Mouse (Mus musculus) olfactory bulb, adult 2 months (tissue): Measurements from ENCODE around the gene Dnajc5. TPM values are rescaled to one million over a fixed set of nuclear protein-coding genes. Genes with fewer than 3 reads are reported as not detected.

ENCODE experiments used
- H3K27ac ChIP-seq: fragments of 200-500 bp; 2 replicates; pipeline ENCODE4 v1.5.1; 2012; ENCODE audit warnings: low read depth, low read length; ENCODE audit not compliant: insufficient read depth
- H3K4me1 ChIP-seq: fragments of 200-500 bp; 2 replicates; pipeline ENCODE4 v1.6.1; 2012; ENCODE audit warnings: low read length; ENCODE audit not compliant: control insufficient read depth, insufficient read depth
- H3K4me3 ChIP-seq: fragments of 200-500 bp; 2 replicates; pipeline ENCODE4 v1.5.1; 2012; ENCODE audit warnings: mild to moderate bottlenecking, low read depth, low read length, moderate library complexity; ENCODE audit not compliant: insufficient read depth
- CTCF ChIP-seq: fragments of 200-500 bp; IDR thresholded peaks from 2 replicates; pipeline ENCODE4 v1.5.1; 2012; ENCODE audit warnings: low read depth, mild to moderate bottlenecking, low read length, moderate library complexity; ENCODE audit not compliant: insufficient read depth
- POLR2A ChIP-seq: fragments of 200-500 bp; IDR thresholded peaks from 2 replicates; pipeline ENCODE4 v1.6.1; 2012; ENCODE audit warnings: mild to moderate bottlenecking, low read depth, low read length, moderate library complexity; ENCODE audit not compliant: insufficient read depth
- WGBS: fragments of 180-500 bp; shearing (Covaris S2); methylation state at CpG from one replicate; pipeline ENCODE4 v1.1.7; 2018; 5-methylcytosine and 5-hydroxymethylcytosine counted together
- polyA plus RNA-seq: library from polyadenylated mRNA; stranded (reverse); fragments of >200 nt; gene quantifications from 2 replicates; pipeline ENCODE4 v1.2.4, GENCODE M21; 2012; ENCODE audit warnings: low replicate concordance; ENCODE audit not compliant: missing spikeins, insufficient read depth, insufficient read length

Gene Dnajc5
- polyA plus RNA-seq, 1 experiment = 447 TPM

GRCm38 (mm10) chr2:181591528-181592085, 71.3 kb downstream of the Dnajc5 start, which contains the start of gene Prpf6:
Gene Prpf6 (plus strand): TSS chr2:181591868.
- H3K4me1 ChIP-seq = peaks cover 17% of the 10 kb centered on the region
- 9% methylated on average over 5 of the region's 5 CpGs for WGBS
- no peak for TF ChIP-seq CTCF
- no peak for TF ChIP-seq POLR2A
- peak within 1 kb of the TSS; percentile 98 for H3K4me3 ChIP-seq
- H3K27ac ChIP-seq = peak within 1 kb of the TSS; percentile 95

GRCm38 (mm10) chr2:181592231-181593041, 72.2 kb downstream of the Dnajc5 start, which contains the start of gene Zfp512b:
Gene Zfp512b (minus strand): TSS chr2:181592803.
- 5% methylated on average over 97 of the region's 97 CpGs for WGBS
- peak; percentile 70 for TF ChIP-seq POLR2A
- no peak for TF ChIP-seq CTCF
- Histone ChIP-seq H3K27ac (peak within 1 kb of the TSS; percentile 95), H3K4me1 (peaks cover 23% of the 10 kb centered on the region), H3K4me3 (peak within 1 kb of the TSS; percentile 98)

- H3K4me3 ChIP-seq = peak overlapping the region; percentile 98
- peak overlapping the region; percentile 95 for H3K27ac ChIP-seq
- WGBS = 1% methylated on average over 6 of the region's 6 CpGs
- no peak for TF ChIP-seq CTCF
- TF ChIP-seq POLR2A = no peak
- peaks cover 25% of the 10 kb centered on the region for H3K4me1 ChIP-seq
Measured at GRCm38 (mm10) chr2:181593042-181593421, 72.7 kb downstream of the Dnajc5 start.

GRCm38 (mm10) chr2:181593937-181594336, 73.7 kb downstream of the Dnajc5 start:
- no peak for TF ChIP-seq CTCF
- Histone ChIP-seq H3K4me1 (peaks cover 29% of the 10 kb centered on the region), H3K4me3 (no peak overlapping the region), H3K27ac (no peak overlapping the region; the same call in 1 of the 2 replicates)

- Histone ChIP-seq H3K4me1 (peaks cover 25% of the 10 kb centered on the region), H3K27ac (no peak overlapping the region), H3K4me3 (no peak overlapping the region)
- TF ChIP-seq CTCF = 0 out of 2 replicates have a peak, but pooled peaks have one; percentile 11
- no peak for TF ChIP-seq POLR2A
- 35% methylated on average over 4 of the region's 4 CpGs for WGBS
Measured at GRCm38 (mm10) chr2:181594946-181595696, 74.8 kb downstream of the Dnajc5 start.

- Histone ChIP-seq H3K27ac (no peak overlapping the region), H3K4me1 (peaks cover 27% of the 10 kb centered on the region), H3K4me3 (no peak overlapping the region)
- no peak for TF ChIP-seq POLR2A
- no peak for TF ChIP-seq CTCF
- WGBS = 65% methylated on average over 6 of the region's 6 CpGs
Measured at GRCm38 (mm10) chr2:181596221-181596960, 76.1 kb downstream of the Dnajc5 start.

GRCm38 (mm10) chr2:181597378-181598061, 77.2 kb downstream of the Dnajc5 start:
- Histone ChIP-seq H3K27ac (no peak overlapping the region), H3K4me1 (peaks cover 24% of the 10 kb centered on the region), H3K4me3 (no peak overlapping the region)
- whole genome bisulfite sequencing = 74% methylated on average over 7 of the region's 7 CpGs
- no peak for TF ChIP-seq CTCF
- no peak for TF ChIP-seq POLR2A

GRCm38 (mm10) chr2:181598454-181599351, 78.4 kb downstream of the Dnajc5 start, which contains the start of gene Samd10:
Gene Samd10 (minus strand): TSS chr2:181599212.
- WGBS = 2% methylated on average over 71 of the region's 71 CpGs
- peak within 1 kb of the TSS; percentile 85 for H3K4me3 ChIP-seq
- peak within 1 kb of the TSS; percentile 72 for H3K27ac ChIP-seq
- H3K4me1 ChIP-seq = peaks cover 24% of the 10 kb centered on the region
- peak; percentile 26; the same call in 1 of the 2 replicates for TF ChIP-seq CTCF
- TF ChIP-seq POLR2A = peak; percentile 46; the same call in 1 of the 2 replicates
